Mouse (Mus musculus) kidney, embryonic 15.5 days (tissue): ENCODE measurements around the gene Akap9. TPM values are rescaled to one million over a fixed set of nuclear protein-coding genes. Genes with fewer than 3 reads are reported as not detected.
A peak's percentile ranks its signal among the peaks of the same experiment; 100 is the strongest.
"Not testable (repeated sequence)": the region's sequence is repeated elsewhere in the genome, so short reads cannot be mapped to it uniquely, and the experiment has no call there.

Source experiments
- ATAC-seq: fragments of 200-750 bp; cut with Nextera tagmentation; replicated peaks from 2 replicates; pipeline ENCODE4 v1.8.0; 2017; ENCODE audit warnings: moderate TSS enrichment; ENCODE audit not compliant: low FRiP score
- H3K27ac ChIP-seq: fragments of 300-500 bp; sonication (generic); 2 replicates; pipeline ENCODE4 v1.5.1; 2015; ENCODE audit warnings: mild to moderate bottlenecking, inconsistent platforms
- H3K27me3 ChIP-seq: fragments of 300-500 bp; sonication (generic); 2 replicates; pipeline ENCODE4 v1.6.1; 2015; ENCODE audit warnings: inconsistent platforms
- H3K36me3 ChIP-seq: fragments of 300-500 bp; sonication (generic); 2 replicates; pipeline ENCODE4 v1.6.1; 2015; ENCODE audit warnings: inconsistent platforms
- H3K4me1 ChIP-seq: fragments of 300-500 bp; sonication (generic); 2 replicates; pipeline ENCODE4 v1.6.1; 2015; ENCODE audit warnings: inconsistent platforms
- H3K4me2 ChIP-seq: fragments of 300-500 bp; sonication (generic); 2 replicates; pipeline ENCODE4 v1.6.1; 2015; ENCODE audit warnings: moderate library complexity, mild to moderate bottlenecking, inconsistent platforms
- H3K4me3 ChIP-seq: fragments of 300-500 bp; sonication (generic); replicated peaks from 2 replicates; pipeline ENCODE4 v1.5.1; 2015; ENCODE audit warnings: mild to moderate bottlenecking, inconsistent platforms
- H3K9ac ChIP-seq: fragments of 300-500 bp; sonication (generic); 2 replicates; pipeline ENCODE4 v1.6.1; 2015; ENCODE audit warnings: mild to moderate bottlenecking, inconsistent platforms
- H3K9me3 ChIP-seq: fragments of 300-500 bp; sonication (generic); replicated peaks from 2 replicates; pipeline ENCODE4 v1.6.1; 2016; ENCODE audit warnings: inconsistent platforms
- WGBS: fragments of 180-500 bp; shearing (Covaris S2); methylation state at CpG from one replicate; pipeline ENCODE4 v1.1.7; 2015; ENCODE audit warnings: mixed read lengths; 5-methylcytosine and 5-hydroxymethylcytosine counted together
- polyA plus RNA-seq: library from polyadenylated mRNA; unstranded; fragments of >200 nt; fragmentation: Nextera tagmentation; extraction: Ambion mirVana; gene quantifications from 2 replicates; pipeline ENCODE4 v1.2.1, GENCODE M21; 2015

Gene Akap9
- polyA plus RNA-seq, 1 experiment from 2014 or later = 126 TPM

DNA sequence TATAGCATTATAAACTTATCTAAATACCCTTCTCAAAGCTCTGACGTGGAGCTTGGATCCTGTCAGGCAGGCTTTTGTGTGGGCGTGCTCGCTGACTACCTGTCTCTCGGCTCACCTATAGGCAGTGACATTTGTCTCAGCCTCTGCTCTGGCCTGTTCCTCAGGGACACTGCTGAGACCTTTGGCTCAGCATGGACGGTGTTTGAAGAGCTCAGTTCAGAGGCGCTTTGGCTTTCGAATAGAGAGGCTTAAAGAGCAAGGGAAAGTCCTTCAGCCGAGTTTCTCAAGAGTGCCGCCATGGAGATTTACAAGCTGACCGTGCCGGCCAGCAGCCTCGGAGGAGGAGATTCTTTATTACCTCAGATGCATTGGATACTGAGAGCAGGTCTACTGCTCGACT, 95.3 kb downstream of the Akap9 start:
- peak; percentile 63; the same call in 1 of the 2 replicates for ATAC-seq
- no peak overlapping the region for H3K9ac ChIP-seq
- H3K27me3 ChIP-seq = no peaks in the 10 kb centered on the region
- H3K9me3 ChIP-seq = no peaks in the 10 kb centered on the region
- peak overlapping the region; percentile 41 for H3K27ac ChIP-seq
- peaks cover 11% of the 10 kb centered on the region for H3K4me1 ChIP-seq
- no peak overlapping the region for H3K4me3 ChIP-seq
- H3K36me3 ChIP-seq = peaks cover 24% of the 10 kb centered on the region; the same call in 1 of the 2 replicates
- WGBS = 25% methylated on average over 13 of the region's 13 CpGs
- peak overlapping the region; percentile 37 for H3K4me2 ChIP-seq

DNA sequence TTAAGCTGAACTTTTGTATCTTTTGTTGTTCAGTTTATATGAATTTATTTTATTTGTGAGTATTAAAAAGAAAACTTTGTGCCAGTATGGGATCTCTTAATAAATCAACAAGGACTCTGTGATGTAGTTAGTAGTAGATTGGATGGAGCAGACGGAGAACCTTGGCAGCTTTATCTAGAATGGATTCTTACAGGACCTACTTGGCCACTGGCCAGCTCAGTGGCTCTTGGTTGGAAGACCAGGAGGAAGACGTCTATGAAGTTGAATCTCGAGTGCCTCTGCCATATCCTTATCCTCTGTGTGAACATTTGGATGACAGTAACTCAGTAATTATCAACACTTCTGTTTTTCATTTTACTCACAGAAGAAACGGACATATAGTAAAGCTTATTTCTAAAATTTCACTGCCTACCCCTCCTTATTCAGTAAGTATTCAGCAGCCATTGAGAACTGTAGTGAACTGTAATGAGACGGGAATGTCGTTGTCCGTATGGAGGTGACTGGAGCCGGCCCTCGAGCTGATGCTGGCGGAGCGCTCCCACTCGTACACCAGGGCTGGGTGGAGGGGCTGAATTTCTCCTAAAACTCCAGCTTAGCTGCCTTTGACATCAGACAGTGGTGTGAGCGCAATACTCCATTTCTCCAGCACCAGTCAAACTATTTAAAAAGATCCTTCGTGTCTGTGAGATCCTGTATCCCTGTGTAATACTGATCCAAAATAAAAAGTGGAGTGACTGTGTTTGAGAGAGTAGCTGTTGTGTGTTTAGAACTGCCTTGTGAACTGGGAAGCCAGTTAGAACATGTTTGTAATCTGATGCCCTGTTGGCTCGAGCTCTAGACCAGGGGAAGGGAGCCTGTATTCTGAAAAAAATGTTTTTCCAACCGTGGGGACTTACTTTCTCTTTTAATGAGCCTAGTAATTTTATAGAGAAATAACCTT, 96.2 kb downstream of the Akap9 start:
- Histone ChIP-seq H3K4me1 (peaks cover 11% of the 10 kb centered on the region), H3K27ac (peak overlapping the region; percentile 65), H3K27me3 (no peaks in the 10 kb centered on the region), H3K4me2 (peak overlapping the region; percentile 40), H3K4me3 (no peak overlapping the region), H3K9me3 (no peaks in the 10 kb centered on the region), H3K9ac (no peak overlapping the region), H3K36me3 (peaks cover 28% of the 10 kb centered on the region; the same call in 1 of the 2 replicates)
- WGBS = 33% methylated on average over 16 of the region's 16 CpGs
- ATAC-seq = peak; percentile 81

DNA sequence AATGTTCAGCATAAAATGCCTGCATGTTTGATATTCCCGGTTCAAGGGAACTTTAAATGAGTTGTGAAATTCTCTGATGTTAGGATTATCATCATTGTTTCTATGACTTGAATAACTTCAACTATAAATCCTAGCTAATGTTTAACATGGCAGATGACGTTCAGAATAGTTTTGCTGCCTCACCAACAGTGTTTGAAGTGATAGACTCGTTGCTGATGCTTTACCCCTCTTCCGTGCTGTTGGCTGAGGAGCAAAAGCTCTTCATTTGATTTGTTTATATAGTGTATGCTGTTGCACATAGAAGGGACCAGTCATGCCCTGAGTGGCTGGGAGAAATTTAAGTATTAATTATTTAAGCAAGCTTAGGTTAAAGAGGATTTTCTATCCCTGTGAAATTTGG, 96.9 kb downstream of the Akap9 start:
- Histone ChIP-seq H3K9ac (no peak overlapping the region), H3K36me3 (peaks cover 24% of the 10 kb centered on the region), H3K4me3 (no peak overlapping the region), H3K27me3 (no peaks in the 10 kb centered on the region), H3K4me1 (peaks cover 11% of the 10 kb centered on the region), H3K4me2 (peak overlapping the region; percentile 40), H3K27ac (peak overlapping the region; percentile 65), H3K9me3 (no peaks in the 10 kb centered on the region)
- peak; percentile 15; the same call in 1 of the 2 replicates for ATAC-seq
- 30% methylated on average over 4 of the region's 4 CpGs for WGBS

DNA sequence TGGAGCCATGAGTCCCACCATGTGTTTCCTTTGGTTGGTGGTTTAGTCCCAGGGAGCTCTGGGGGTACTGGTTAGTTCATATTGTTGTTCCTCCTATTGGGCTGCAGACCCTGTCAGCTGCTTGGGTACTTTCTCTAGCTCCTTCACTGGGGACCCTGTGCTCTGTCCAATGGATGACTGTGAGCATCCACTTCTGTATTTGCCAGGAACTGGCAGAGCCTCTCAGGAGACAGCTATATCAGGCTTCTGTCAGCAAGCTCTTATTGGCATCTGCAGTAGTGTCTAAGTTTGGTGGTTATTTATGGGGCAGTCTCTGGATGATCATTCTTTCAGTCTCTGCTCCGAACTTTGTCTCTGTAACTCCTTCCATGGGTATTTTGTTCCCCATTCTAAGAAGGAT, 98.5 kb downstream of the Akap9 start:
- not testable (repeated sequence) for H3K9ac ChIP-seq, H3K27me3 ChIP-seq, ATAC-seq, H3K4me3 ChIP-seq, H3K4me2 ChIP-seq, H3K9me3 ChIP-seq, H3K27ac ChIP-seq
- H3K4me1 ChIP-seq = peaks cover 11% of the 10 kb centered on the region
- peaks cover 19% of the 10 kb centered on the region for H3K36me3 ChIP-seq
- 94% methylated on average over 1 of the region's 1 CpGs for WGBS

DNA sequence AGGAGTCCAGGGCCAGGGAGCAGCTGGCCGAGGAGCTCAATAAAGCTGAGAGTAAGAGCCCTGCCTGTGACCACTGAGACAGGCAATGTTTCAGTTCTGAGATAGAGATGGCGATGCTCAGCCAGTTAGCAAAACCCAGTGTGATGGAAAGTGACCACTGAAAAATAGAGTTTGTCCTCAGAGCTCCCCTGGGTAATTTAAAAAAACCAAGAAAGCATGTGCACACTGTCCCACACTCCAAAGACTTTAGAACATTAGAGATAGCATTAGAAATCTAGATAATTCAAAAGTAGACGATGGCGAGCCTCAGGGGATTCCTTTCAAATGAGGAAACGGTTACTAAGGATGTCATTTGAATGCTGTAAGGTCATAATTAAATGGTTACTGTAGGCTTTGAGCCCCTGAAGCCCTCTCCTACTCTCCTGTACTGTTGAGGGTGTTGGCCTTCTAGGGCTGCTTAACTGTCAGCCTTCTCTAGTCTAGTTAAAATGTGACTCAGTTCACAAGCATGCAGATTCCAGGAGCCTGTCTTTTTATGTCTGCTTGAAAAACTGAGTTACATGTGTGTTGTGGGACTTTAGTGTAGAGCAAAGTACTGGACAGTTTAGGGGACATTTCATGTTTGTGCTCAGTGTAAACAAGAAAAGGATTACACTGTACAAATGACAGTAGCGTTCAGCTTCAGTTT, 100.8 kb downstream of the Akap9 start:
- 86% methylated on average over 6 of the region's 6 CpGs for WGBS
- peaks cover 23% of the 10 kb centered on the region for H3K36me3 ChIP-seq
- no peaks in the 10 kb centered on the region for H3K9me3 ChIP-seq
- no peak for ATAC-seq
- H3K4me3 ChIP-seq = no peak overlapping the region
- H3K4me1 ChIP-seq = peaks cover 7% of the 10 kb centered on the region; the same call in 1 of the 2 replicates
- H3K27ac ChIP-seq = no peak overlapping the region
- H3K4me2 ChIP-seq = no peak overlapping the region
- no peaks in the 10 kb centered on the region for H3K27me3 ChIP-seq
- H3K9ac ChIP-seq = no peak overlapping the region

DNA sequence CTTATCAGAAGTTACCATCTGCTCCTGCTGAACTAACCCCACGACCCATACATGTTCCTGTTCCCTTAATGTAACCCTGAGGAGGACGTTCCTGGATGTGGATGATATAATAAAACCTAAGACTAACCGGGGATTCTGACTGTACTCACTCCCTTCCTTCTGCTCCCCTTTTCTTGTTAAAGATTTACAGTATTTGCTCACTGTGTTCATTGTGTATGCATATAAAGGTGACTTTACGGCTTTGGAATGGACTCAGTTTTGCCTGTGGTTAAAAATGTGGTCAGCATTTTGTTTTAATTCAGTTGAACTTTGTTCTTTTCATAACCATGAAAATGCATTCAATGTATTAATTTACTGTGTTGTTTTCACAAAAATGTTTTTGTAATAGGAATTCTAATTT, 104.0 kb downstream of the Akap9 start:
- H3K4me1 ChIP-seq = no peaks in the 10 kb centered on the region
- H3K4me3 ChIP-seq = no peak overlapping the region
- H3K36me3 ChIP-seq = peaks cover 45% of the 10 kb centered on the region
- no peak overlapping the region for H3K4me2 ChIP-seq
- H3K27me3 ChIP-seq = no peaks in the 10 kb centered on the region
- no peak for ATAC-seq
- H3K9ac ChIP-seq = no peak overlapping the region
- WGBS = 62% methylated on average over 4 of the region's 4 CpGs
- no peak overlapping the region for H3K27ac ChIP-seq
- H3K9me3 ChIP-seq = no peaks in the 10 kb centered on the region

DNA sequence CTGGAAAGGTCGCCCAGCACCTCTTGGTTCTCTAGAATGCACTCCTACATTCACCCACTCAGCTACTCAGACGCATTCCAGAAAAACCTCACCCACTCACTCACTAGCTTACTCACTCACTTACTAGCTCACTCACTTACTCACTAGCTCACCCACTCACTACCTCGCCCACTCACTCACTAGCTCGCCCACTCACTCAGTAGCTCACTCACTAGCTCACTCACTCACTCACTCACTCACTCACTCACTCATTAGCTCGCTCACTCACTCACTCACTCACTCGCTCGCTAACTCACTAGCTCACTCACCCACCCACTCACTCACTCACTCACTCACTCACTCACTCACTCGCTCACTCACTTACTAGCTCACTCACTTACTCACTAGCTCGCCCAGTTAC, 108.8 kb downstream of the Akap9 start:
- Histone ChIP-seq H3K36me3 (peaks cover 69% of the 10 kb centered on the region), H3K27ac (no peak overlapping the region), H3K9ac (no peak overlapping the region), H3K4me3 (no peak overlapping the region), H3K27me3 (no peaks in the 10 kb centered on the region), H3K9me3 (no peaks in the 10 kb centered on the region), H3K4me1 (no peaks in the 10 kb centered on the region), H3K4me2 (no peak overlapping the region)
- 95% methylated on average over 9 of the region's 9 CpGs for WGBS
- no peak for ATAC-seq

DNA sequence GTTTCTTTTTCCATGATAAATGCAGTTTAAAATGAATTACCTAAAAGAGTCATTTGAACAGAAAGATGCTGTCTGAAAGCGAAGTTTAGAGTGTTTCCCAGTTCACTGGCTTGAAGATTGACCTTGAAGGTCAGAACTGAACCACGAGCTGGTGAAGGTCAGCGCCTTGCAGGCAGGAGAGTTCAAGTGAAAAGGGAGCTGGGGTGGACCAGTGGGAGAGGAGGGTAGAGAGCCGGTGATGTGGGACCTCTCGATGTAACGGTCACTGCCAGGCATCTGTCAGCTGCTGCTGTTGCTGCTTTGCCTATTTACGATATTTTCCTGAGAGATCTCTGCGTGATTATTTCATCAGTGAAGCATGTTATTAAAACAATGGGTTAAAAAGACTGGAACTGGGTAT, 111.5 kb downstream of the Akap9 start:
- no peak for ATAC-seq
- WGBS = 72% methylated on average over 8 of the region's 8 CpGs
- no peak overlapping the region for H3K9ac ChIP-seq
- peaks cover 80% of the 10 kb centered on the region for H3K36me3 ChIP-seq
- no peak overlapping the region for H3K27ac ChIP-seq
- no peaks in the 10 kb centered on the region for H3K4me1 ChIP-seq
- H3K4me2 ChIP-seq = no peak overlapping the region
- H3K4me3 ChIP-seq = no peak overlapping the region
- no peaks in the 10 kb centered on the region for H3K27me3 ChIP-seq
- H3K9me3 ChIP-seq = no peaks in the 10 kb centered on the region

DNA sequence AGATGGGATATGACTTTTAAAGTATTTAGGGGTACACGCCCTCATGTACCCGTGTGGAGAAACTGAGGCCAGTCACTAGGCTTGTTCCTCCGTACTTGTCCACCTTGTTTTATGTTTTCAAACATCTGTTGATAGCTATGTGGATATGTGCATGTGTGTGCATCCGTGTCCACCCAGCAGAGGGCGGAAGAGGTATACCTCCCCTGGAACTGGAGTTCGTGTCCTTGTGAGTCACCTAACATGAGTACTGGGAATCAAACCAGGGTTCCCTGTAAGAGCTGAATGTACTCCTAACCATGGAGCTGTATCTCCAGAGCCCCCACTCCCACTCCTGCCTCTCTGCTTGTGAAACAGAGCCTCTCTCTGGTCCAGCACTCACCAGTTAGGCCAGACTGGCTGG, 112.5 kb downstream of the Akap9 start:
- 89% methylated on average over 6 of the region's 6 CpGs for WGBS
- Histone ChIP-seq H3K36me3 (peaks cover 79% of the 10 kb centered on the region), H3K27me3 (no peaks in the 10 kb centered on the region), H3K27ac (no peak overlapping the region), H3K4me1 (no peaks in the 10 kb centered on the region), H3K9ac (no peak overlapping the region), H3K9me3 (no peaks in the 10 kb centered on the region), H3K4me3 (no peak overlapping the region), H3K4me2 (no peak overlapping the region)
- ATAC-seq = no peak

DNA sequence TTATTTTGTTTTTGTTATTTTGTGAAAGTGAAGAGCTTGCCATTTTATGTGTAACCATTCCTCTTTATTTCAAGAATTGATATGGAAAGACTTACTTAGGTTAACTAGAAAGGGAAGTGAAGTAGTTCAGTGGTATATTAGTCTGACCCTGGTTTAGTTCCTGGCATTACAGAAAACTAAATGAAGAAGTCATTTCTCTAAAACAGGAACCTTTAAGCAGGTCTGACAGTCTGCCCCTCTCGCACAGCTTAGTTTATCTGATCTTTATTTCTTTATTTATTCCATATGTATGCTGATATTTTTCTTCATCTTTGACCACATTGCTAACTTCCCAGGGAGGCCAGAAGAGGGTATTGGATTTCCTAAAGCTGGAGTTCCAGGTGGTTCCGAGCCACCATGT, 113.1 kb downstream of the Akap9 start:
- no peak for ATAC-seq
- no peak overlapping the region for H3K4me2 ChIP-seq
- H3K9me3 ChIP-seq = no peaks in the 10 kb centered on the region
- WGBS = 93% methylated on average over 2 of the region's 2 CpGs
- peaks cover 79% of the 10 kb centered on the region for H3K36me3 ChIP-seq
- H3K4me1 ChIP-seq = no peaks in the 10 kb centered on the region
- H3K27me3 ChIP-seq = no peaks in the 10 kb centered on the region
- no peak overlapping the region for H3K9ac ChIP-seq
- no peak overlapping the region for H3K27ac ChIP-seq
- no peak overlapping the region for H3K4me3 ChIP-seq

DNA sequence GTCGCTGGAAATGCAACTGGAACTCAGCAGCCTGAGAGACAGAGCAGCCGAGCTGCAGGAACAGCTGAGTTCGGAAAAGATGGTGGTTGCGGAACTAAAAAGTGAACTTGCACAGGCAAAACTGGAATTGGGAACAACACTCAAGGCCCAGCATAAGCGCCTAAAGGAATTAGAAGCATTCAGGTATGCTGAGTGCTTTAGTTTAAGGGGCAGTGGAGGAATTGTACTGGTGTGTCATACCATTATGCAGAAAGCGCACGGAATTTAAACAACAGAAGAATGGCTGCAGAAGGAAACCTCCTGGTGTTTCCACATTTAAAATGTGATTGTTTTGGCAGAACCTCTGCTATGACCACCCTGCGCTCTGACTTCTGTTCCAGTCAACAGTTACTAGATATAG, 132.5 kb downstream of the Akap9 start:
- peaks cover 89% of the 10 kb centered on the region for H3K36me3 ChIP-seq
- WGBS = 95% methylated on average over 8 of the region's 8 CpGs
- no peak overlapping the region for H3K9ac ChIP-seq
- H3K4me1 ChIP-seq = no peaks in the 10 kb centered on the region
- no peak overlapping the region for H3K27ac ChIP-seq
- no peak overlapping the region for H3K4me2 ChIP-seq
- H3K9me3 ChIP-seq = no peaks in the 10 kb centered on the region
- no peak overlapping the region for H3K4me3 ChIP-seq
- no peak for ATAC-seq
- H3K27me3 ChIP-seq = no peaks in the 10 kb centered on the region

DNA sequence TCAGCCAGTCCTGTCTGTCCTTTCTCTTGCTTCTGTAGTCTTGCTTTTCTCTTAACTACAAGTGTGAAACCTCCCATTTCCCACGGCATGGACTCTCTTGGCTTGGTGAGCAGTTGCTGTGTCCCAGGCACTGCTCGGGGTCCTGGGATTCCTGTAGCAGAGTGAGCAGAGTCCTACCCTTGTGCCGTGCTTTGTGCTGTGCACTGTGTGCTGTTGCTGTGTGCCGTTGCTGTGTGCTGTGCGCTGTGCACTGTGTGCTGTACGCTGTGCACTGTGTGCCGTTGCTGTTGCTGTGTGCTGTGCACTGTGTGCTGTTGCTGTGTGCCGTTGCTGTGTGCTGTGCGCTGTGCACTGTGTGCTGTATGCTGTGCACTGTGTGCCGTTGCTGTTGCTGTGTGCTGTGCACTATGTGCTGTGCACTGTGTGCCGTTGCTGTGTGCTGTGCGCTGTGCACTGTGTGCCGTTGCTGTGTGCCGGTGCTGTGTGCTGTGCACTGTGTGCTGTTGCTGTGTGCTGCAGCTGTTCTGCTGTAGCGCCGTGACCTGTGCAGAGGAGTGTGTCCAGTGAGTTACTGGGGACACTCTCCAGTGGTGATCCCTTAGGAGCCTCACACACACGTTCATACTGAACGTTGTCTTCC, 138.7 kb downstream of the Akap9 start:
- H3K4me3 ChIP-seq = no peak overlapping the region
- 86% methylated on average over 18 of the region's 18 CpGs for WGBS
- peaks cover 88% of the 10 kb centered on the region for H3K36me3 ChIP-seq
- no peaks in the 10 kb centered on the region for H3K27me3 ChIP-seq
- no peaks in the 10 kb centered on the region for H3K9me3 ChIP-seq
- ATAC-seq = peak; percentile 45; the same call in 1 of the 2 replicates
- H3K4me2 ChIP-seq = no peak overlapping the region
- no peaks in the 10 kb centered on the region for H3K4me1 ChIP-seq
- no peak overlapping the region for H3K27ac ChIP-seq
- H3K9ac ChIP-seq = no peak overlapping the region
